Mouse (Mus musculus): ENCODE data around the gene Bclaf1. TPM values are rescaled to one million over a fixed set of nuclear protein-coding genes. Genes with fewer than 3 reads are reported as not detected.

The Bclaf1 gene
- polyA plus RNA-seq (2014; fragmentation: Illumina TruSeq; extraction: RNeasy Lipid Tissue Mini Kit (QIAGEN cat#74804); ENCODE audit: insufficient read depth, low read depth, low replicate concordance) = 25.7 TPM

GRCm38 (mm10) chr10:20311918-20312735, at the start of gene Bclaf1:
Gene Bclaf1 (plus strand): TSS chr10:20312469.

DNA sequence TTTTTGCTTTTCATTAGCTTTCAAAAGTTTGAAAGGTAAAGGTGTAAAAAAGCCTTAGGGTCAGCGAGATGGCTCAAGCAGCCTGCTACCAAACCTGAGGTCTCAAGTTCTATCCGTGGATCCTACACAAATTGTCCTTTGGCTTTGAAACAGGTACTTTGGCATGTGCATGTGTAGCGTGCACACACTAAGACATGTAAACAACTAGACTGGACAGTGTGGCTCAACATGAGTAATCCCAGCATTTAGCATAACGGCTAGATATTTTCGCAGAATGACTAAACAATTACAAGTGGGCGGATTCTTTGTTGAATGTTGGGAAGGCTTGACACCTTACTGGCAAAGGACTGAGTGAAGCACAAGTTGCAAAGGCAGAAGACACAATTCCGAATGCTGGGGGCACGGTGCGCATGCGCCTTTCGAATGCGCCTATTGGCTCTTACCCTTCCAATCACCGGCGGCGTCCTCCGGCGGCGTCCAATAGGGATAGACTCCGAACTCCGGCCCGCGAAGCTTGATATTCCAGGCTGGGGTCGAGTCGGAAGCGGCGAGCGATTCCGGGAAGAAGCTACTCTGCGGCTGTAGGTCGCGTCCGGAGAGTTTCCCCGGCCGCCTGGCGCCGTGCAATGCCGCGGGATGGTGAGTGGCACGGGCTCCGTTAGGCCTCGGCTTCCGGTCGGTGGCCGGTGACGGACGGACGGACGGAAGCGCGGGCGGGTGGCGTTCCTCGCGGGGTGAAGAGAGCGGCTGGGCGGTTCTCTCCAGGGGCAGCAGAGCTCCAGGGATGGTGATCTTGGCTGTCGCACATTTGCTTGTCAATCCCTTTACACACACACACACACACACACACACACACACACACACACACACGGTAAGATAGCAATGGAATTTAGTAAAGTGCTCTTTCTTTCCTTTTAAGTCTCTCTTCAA, 35.3 kb downstream of the Bclaf1 start, which contains the start of gene Mtfr2:
TSS of gene Mtfr2 (plus strand) at position 486 of the 930 bp plus-strand sequence.

Other genes starting within 250 kb of the Bclaf1 start
- gene Map7, start 164.0 kb upstream of the Bclaf1 start, polyA plus RNA-seq (2014; fragmentation: Illumina TruSeq; extraction: RNeasy Lipid Tissue Mini Kit (QIAGEN cat#74804); ENCODE audit: insufficient read depth, low read depth, low replicate concordance) = 8.3 TPM
- 0.20 TPM for gene Mtfr2, start 35.3 kb downstream of the Bclaf1 start, polyA plus RNA-seq (2014; fragmentation: Illumina TruSeq; extraction: RNeasy Lipid Tissue Mini Kit (QIAGEN cat#74804); ENCODE audit: insufficient read depth, low read depth, low replicate concordance)

Data from lung, adult 10 weeks (tissue).